Mouse (Mus musculus) intestine, embryonic 14.5 days (tissue): ENCODE data around the gene Ihh. TPM values are rescaled to one million over a fixed set of nuclear protein-coding genes. Genes with fewer than 3 reads are reported as not detected.

Experiments
- ATAC-seq: fragments of 200-750 bp; cut with Nextera tagmentation; replicated peaks from 2 replicates; pipeline ENCODE4 v1.8.0; 2017; ENCODE audit warnings: low read depth, moderate number of reproducible peaks, moderate TSS enrichment, moderate library complexity; ENCODE audit not compliant: low FRiP score, low TSS enrichment
- DNase-seq: peaks from one replicate; pipeline ENCODE4 v3.0.0-alpha.2; 2018; ENCODE audit warnings: low spot score
- H3K27ac ChIP-seq: fragments of 300-500 bp; sonication (generic); 2 replicates; pipeline ENCODE4 v1.5.1; 2014; ENCODE audit warnings: low read depth, mild to moderate bottlenecking, control low read depth
- H3K27me3 ChIP-seq: fragments of 300-500 bp; sonication (generic); replicated peaks from 2 replicates; pipeline ENCODE4 v1.6.1; 2014; ENCODE audit warnings: low read length, control low read depth; ENCODE audit not compliant: control insufficient read depth, insufficient read depth
- H3K36me3 ChIP-seq: fragments of 300-500 bp; sonication (generic); 2 replicates; pipeline ENCODE4 v1.6.1; 2014; ENCODE audit warnings: low read length, control low read depth; ENCODE audit not compliant: control insufficient read depth, insufficient read depth
- H3K4me1 ChIP-seq: fragments of 300-500 bp; sonication (generic); replicated peaks from 2 replicates; pipeline ENCODE4 v1.6.1; 2014; ENCODE audit warnings: low read length, control low read depth, mixed read lengths; ENCODE audit not compliant: control insufficient read depth, insufficient read depth
- H3K4me2 ChIP-seq: fragments of 300-500 bp; sonication (generic); 2 replicates; pipeline ENCODE4 v1.6.1; 2014; ENCODE audit warnings: low read length
- H3K4me3 ChIP-seq: fragments of 300-500 bp; sonication (generic); 2 replicates; pipeline ENCODE4 v1.5.1; 2014; ENCODE audit warnings: low read depth, low read length, control low read depth, mixed read lengths
- H3K9ac ChIP-seq: fragments of 300-500 bp; sonication (generic); 2 replicates; pipeline ENCODE4 v1.6.1; 2014; ENCODE audit warnings: mild to moderate bottlenecking, low read length
- H3K9me3 ChIP-seq: fragments of 300-500 bp; sonication (generic); 2 replicates; pipeline ENCODE4 v1.6.1; 2016; ENCODE audit warnings: low read length, control low read depth; ENCODE audit not compliant: control insufficient read depth
- WGBS: fragments of 180-500 bp; shearing (Covaris S2); extraction: QIAGEN DNeasy Blood & Tissue Kit; methylation state at CpG from one replicate; pipeline ENCODE4 v1.1.7; 2014; 5-methylcytosine and 5-hydroxymethylcytosine counted together
- microRNA counts: library from miRNA; unstranded; fragments of <30 nt; microRNA quantifications from one replicate; lab custom pipeline; 2016
- microRNA-seq: library from miRNA; unstranded; fragments of <30 nt; microRNA quantifications from one replicate; pipeline ENCODE4, GENCODE M21; 2016
- polyA plus RNA-seq: library from polyadenylated mRNA; unstranded; fragments of >200 nt; fragmentation: Nextera tagmentation; extraction: Ambion mirVana; gene quantifications from 2 replicates; pipeline ENCODE4 v1.2.1, GENCODE M21; 2014

Gene Ihh
- polyA plus RNA-seq, 1 experiment from 2014 or later: 33.7 TPM

- Histone ChIP-seq H3K9ac (peak overlapping the region; percentile 29; the same call in 1 of the 2 replicates), H3K4me2 (peak overlapping the region; percentile 56), H3K27me3 (peaks cover 64% of the 10 kb centered on the region), H3K36me3 (no peaks in the 10 kb centered on the region), H3K4me3 (peak overlapping the region; percentile 31), H3K9me3 (no peaks in the 10 kb centered on the region), H3K4me1 (peaks cover 16% of the 10 kb centered on the region; the same call in 1 of the 2 replicates), H3K27ac (no peak overlapping the region)
- 1% methylated on average over 65 of the region's 66 CpGs for WGBS
- ATAC-seq (peak; percentile 84), DNase-seq (peak; percentile 75)
Observed at GRCm38 (mm10) chr1:74900341-74901285, 50.9 kb downstream of the Ihh start.

- Histone ChIP-seq H3K4me2 (no peak overlapping the region), H3K4me3 (no peak overlapping the region), H3K27me3 (peaks cover 74% of the 10 kb centered on the region), H3K27ac (no peak overlapping the region), H3K4me1 (peaks cover 16% of the 10 kb centered on the region; the same call in 1 of the 2 replicates), H3K36me3 (no peaks in the 10 kb centered on the region), H3K9me3 (no peaks in the 10 kb centered on the region), H3K9ac (no peak overlapping the region)
- WGBS: 14% methylated on average over 7 of the region's 10 CpGs
- peak; percentile 65 for DNase-seq
- no peak for ATAC-seq
Observed at GRCm38 (mm10) chr1:74898656-74899431, 52.6 kb downstream of the Ihh start.

- Histone ChIP-seq H3K4me2 (no peak overlapping the region), H3K4me1 (peaks cover 16% of the 10 kb centered on the region; the same call in 1 of the 2 replicates), H3K9me3 (no peaks in the 10 kb centered on the region), H3K36me3 (no peaks in the 10 kb centered on the region), H3K27me3 (peaks cover 81% of the 10 kb centered on the region), H3K4me3 (no peak overlapping the region), H3K9ac (no peak overlapping the region), H3K27ac (no peak overlapping the region)
- ATAC-seq (no peak), DNase-seq (no peak)
- 3% methylated on average over 7 of the region's 7 CpGs for WGBS
Observed at GRCm38 (mm10) chr1:74897976-74898375, 53.5 kb downstream of the Ihh start.

MicroRNAs encoded within 50 kb of the gene (microRNA counts, 519-probe panel; counts per million panel counts)
- microRNA mmu-miR-375 (lab: Ali Mortazavi, UCI): 3,979 counts per million, percentile 60 among the panel's probes with 10 or more counts

Small RNA genes within 50 kb of the gene (microRNA-seq; reads per million reads assigned to microRNA genes)
- gene Mir375: 4,476 reads per million, percentile 90 among the genes with 10 or more reads in this experiment

Other genes starting within 250 kb of the Ihh start
- 6.4 and 8.9 TPM in 2 replicates for gene Cyp27a1, start 238.1 kb downstream of the Ihh start, polyA plus RNA-seq
- gene Prkag3, start 202.5 kb downstream of the Ihh start, polyA plus RNA-seq: 0.09 TPM in 2 replicates
- 0.22 and 0.31 TPM in 2 replicates for gene Wnt6, start 179.8 kb downstream of the Ihh start, polyA plus RNA-seq
- gene Wnt10a, start 160.2 kb downstream of the Ihh start, polyA plus RNA-seq: 0.26 and 0.30 TPM in 2 replicates
- 0.28 and 0.36 TPM in 2 replicates for gene Cdk5r2, start 96.7 kb downstream of the Ihh start, polyA plus RNA-seq
- 0.55 and 1.4 TPM in 2 replicates for gene Fev, start 66.3 kb downstream of the Ihh start, polyA plus RNA-seq
- gene Cryba2, start 58.5 kb downstream of the Ihh start, polyA plus RNA-seq: 2.5 TPM in 1 of 2 replicates, not detected in the other
- gene Cfap65, start 16.1 kb downstream of the Ihh start, polyA plus RNA-seq: 0.15 and 0.27 TPM in 2 replicates
- 8.3 and 10.5 TPM in 2 replicates for gene Nhej1, start 173.5 kb upstream of the Ihh start, polyA plus RNA-seq
- gene Slc23a3, start 182.2 kb upstream of the Ihh start, polyA plus RNA-seq: 1.4 and 1.8 TPM in 2 replicates
- 41.6 and 41.7 TPM in 2 replicates for gene Cnppd1, start 191.0 kb upstream of the Ihh start, polyA plus RNA-seq
- gene Retreg2, start 191.1 kb upstream of the Ihh start, polyA plus RNA-seq: 50.1 and 51.1 TPM in 2 replicates
- 36.5 and 38.8 TPM in 2 replicates for gene Zfand2b, start 217.0 kb upstream of the Ihh start, polyA plus RNA-seq
- 17.8 and 21.7 TPM in 2 replicates for gene Abcb6, start 228.7 kb upstream of the Ihh start, polyA plus RNA-seq
- 20.2 and 23.0 TPM in 2 replicates for gene Ankzf1, start 240.5 kb upstream of the Ihh start, polyA plus RNA-seq
- gene Atg9a, start 240.5 kb upstream of the Ihh start, polyA plus RNA-seq: 24.0 and 26.3 TPM in 2 replicates